ENCODE assay signal across 16 mouse cellular contexts in genomic region chr1:170466099-170467009, GRCm38 (mm10).
A peak's percentile ranks its signal among the peaks of the same experiment; 100 is the strongest.
DNase-seq lines count a peak whose midpoint lies in the region; ATAC-seq lines count a peak whose summit lies in the region.
"Had no signal": no experiment of that assay in that cellular context is flagged by ENCODE, and none has a peak within 500 bp of the region (broad histone marks: within the 10 kb centered on the region; RNA-seq: fewer than 3 reads in every experiment).

No protein-coding gene starts in this region.

- no peak for DNase-seq in cerebellum, adult 11 months
- no peak for DNase-seq in hindbrain, embryonic 10.5 days (ENCODE audit: low spot score)
- DNase-seq in frontal cortex, postnatal 14 days (ENCODE audit: low spot score in 2 of 2) = no peak
- DNase-seq in lung, postnatal 36 days = no peak
- DNase-seq: B cell, adult 2 months; cerebellum, adult 8-10 months; gastrocnemius, postnatal 14 days; kidney, adult 8-10 months; thymus, postnatal 36 days had no signal

- ATAC-seq in cerebellum, adult (ENCODE audit: insufficient number of reproducible peaks, low FRiP score, low TSS enrichment) = 0 out of 2 replicates have a peak, but pooled peaks have one; percentile 24
- ATAC-seq in hindbrain, embryonic 16.5 days = peak; percentile 72
- peak; percentile 48; the same call in 1 of the 2 replicates for ATAC-seq in neural tube, embryonic 13.5 days (ENCODE audit: low read depth)
- ATAC-seq in neural tube, embryonic 15.5 days (ENCODE audit: low FRiP score) = no peak

- no peaks in the 10 kb centered on the region for H3K36me3 ChIP-seq in hindbrain, embryonic 16.5 days (ENCODE audit: control insufficient read depth, insufficient read depth, low read length)
- no peaks in the 10 kb centered on the region for H3K36me3 ChIP-seq in hindbrain, embryonic 10.5 days
- no peaks in the 10 kb centered on the region for H3K36me3 ChIP-seq in neural tube, embryonic 13.5 days
- H3K36me3 ChIP-seq in neural tube, embryonic 15.5 days = no peaks in the 10 kb centered on the region
- H3K36me3 ChIP-seq: heart, embryonic 13.5 days; lung, embryonic 15.5 days had no signal

- 70% methylated on average over 6 of the region's 6 CpGs for WGBS in hindbrain, embryonic 16.5 days
- WGBS in hindbrain, embryonic 10.5 days = 89% methylated on average over 6 of the region's 6 CpGs
- whole genome bisulfite sequencing in neural tube, embryonic 13.5 days = 78% methylated on average over 6 of the region's 6 CpGs
- WGBS in neural tube, embryonic 15.5 days = 74% methylated on average over 6 of the region's 6 CpGs

- H3K4me1 ChIP-seq in hindbrain, embryonic 16.5 days (ENCODE audit: control insufficient read depth, insufficient read depth, low read depth, low read length) = no peaks in the 10 kb centered on the region
- peaks cover 8% of the 10 kb centered on the region; the same call in 1 of the 2 replicates for H3K4me1 ChIP-seq in hindbrain, embryonic 10.5 days (replicated peaks)
- peaks cover 13% of the 10 kb centered on the region; the same call in 1 of the 2 replicates for H3K4me1 ChIP-seq in neural tube, embryonic 13.5 days (replicated peaks)
- H3K4me1 ChIP-seq in neural tube, embryonic 15.5 days = no peaks in the 10 kb centered on the region
- H3K4me1 ChIP-seq: lung, embryonic 15.5 days had no signal

- H3K4me2 ChIP-seq in hindbrain, embryonic 16.5 days (ENCODE audit: low read length) = no peak overlapping the region
- no peak overlapping the region for H3K4me2 ChIP-seq in neural tube, embryonic 13.5 days
- H3K4me2 ChIP-seq in neural tube, embryonic 15.5 days = no peak overlapping the region
- H3K4me2 ChIP-seq: heart, embryonic 13.5 days; liver, embryonic 11.5 days; lung, embryonic 15.5 days had no signal

- no peaks in the 10 kb centered on the region for H3K9me3 ChIP-seq in hindbrain, embryonic 16.5 days (ENCODE audit: control insufficient read depth, low read length)
- no peaks in the 10 kb centered on the region for H3K9me3 ChIP-seq in hindbrain, embryonic 10.5 days
- H3K9me3 ChIP-seq in neural tube, embryonic 13.5 days = no peaks in the 10 kb centered on the region
- H3K9me3 ChIP-seq in neural tube, embryonic 15.5 days (replicated peaks) = no peaks in the 10 kb centered on the region
- H3K9me3 ChIP-seq: lung, embryonic 15.5 days had no signal

- H3K27ac ChIP-seq in hindbrain, embryonic 16.5 days (ENCODE audit: low read depth, low read length) = no peak overlapping the region
- no peak overlapping the region for H3K27ac ChIP-seq in hindbrain, embryonic 10.5 days
- no peak overlapping the region for H3K27ac ChIP-seq in neural tube, embryonic 13.5 days (replicated peaks)
- H3K27ac ChIP-seq in neural tube, embryonic 15.5 days (replicated peaks) = no peak overlapping the region
- H3K27ac ChIP-seq: heart, embryonic 13.5 days; lung, embryonic 15.5 days had no signal

- no peak overlapping the region for H3K4me3 ChIP-seq in hindbrain, embryonic 16.5 days (ENCODE audit: low read length)
- H3K4me3 ChIP-seq in hindbrain, embryonic 10.5 days = no peak overlapping the region
- no peak overlapping the region for H3K4me3 ChIP-seq in neural tube, embryonic 13.5 days
- H3K4me3 ChIP-seq in neural tube, embryonic 15.5 days (replicated peaks) = no peak overlapping the region
- H3K4me3 ChIP-seq: heart, embryonic 13.5 days; lung, embryonic 15.5 days had no signal

- no peak overlapping the region for H3K9ac ChIP-seq in hindbrain, embryonic 16.5 days (ENCODE audit: low read depth, low read length)
- no peak overlapping the region for H3K9ac ChIP-seq in neural tube, embryonic 13.5 days
- H3K9ac ChIP-seq in neural tube, embryonic 15.5 days (replicated peaks) = no peak overlapping the region
- H3K9ac ChIP-seq: heart, embryonic 13.5 days; lung, embryonic 15.5 days had no signal

- no peaks in the 10 kb centered on the region for H3K27me3 ChIP-seq in hindbrain, embryonic 16.5 days (replicated peaks; ENCODE audit: control insufficient read depth, insufficient read depth, low read length)
- H3K27me3 ChIP-seq in hindbrain, embryonic 10.5 days (ENCODE audit: insufficient read depth, poor library complexity, severe bottlenecking) = no peaks in the 10 kb centered on the region
- H3K27me3 ChIP-seq in neural tube, embryonic 13.5 days = no peaks in the 10 kb centered on the region
- H3K27me3 ChIP-seq in neural tube, embryonic 15.5 days (replicated peaks) = no peaks in the 10 kb centered on the region
- H3K27me3 ChIP-seq: heart, embryonic 13.5 days; lung, embryonic 15.5 days had no signal
